Mouse (Mus musculus) neutrophil, adult 5-6 weeks (primary cell): Measurements from ENCODE around the gene 4930432M17Rik. TPM values are rescaled to one million over a fixed set of nuclear protein-coding genes. Genes with fewer than 3 reads are reported as not detected.

Source experiments
- ATAC-seq: fragments of 151-379, 151-347 bp; 2 replicates; pipeline ENCODE4 v1.8.0; 2017; ENCODE audit warnings: mild to moderate bottlenecking, moderate TSS enrichment; ENCODE audit not compliant: insufficient number of reproducible peaks, poor library complexity, low FRiP score, severe bottlenecking; ENCODE audit errors: extremely low read depth
- total RNA-seq: library from RNA; stranded (forward); fragments of 200-1000 nt; gene quantifications from 2 replicates; pipeline ENCODE4 v1.2.3, GENCODE M21; 2017

4930432M17Rik gene
- not detected in 2 replicates for total RNA-seq

DNA sequence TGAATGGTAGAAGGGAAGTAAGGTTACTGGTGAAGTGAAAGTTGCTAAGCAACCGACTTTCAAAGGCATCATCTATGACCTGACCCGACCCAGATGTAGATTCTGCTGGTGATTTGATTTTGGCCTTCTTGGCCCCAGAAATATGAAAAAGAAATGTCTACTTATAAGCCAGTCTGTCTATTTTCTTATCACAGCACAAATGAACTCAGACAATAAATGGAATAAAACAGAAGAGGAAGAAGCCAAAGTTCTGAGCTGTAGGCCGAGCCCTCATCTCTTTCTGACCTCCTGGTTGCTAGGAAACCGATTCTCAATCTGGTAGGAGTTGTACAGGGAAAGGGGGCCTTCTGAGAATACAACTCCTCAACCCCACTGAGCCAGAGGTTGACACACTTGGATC, at the start of gene 4930432M17Rik:
TSS of gene 4930432M17Rik (plus strand) at position 301 of the 400 bp plus-strand sequence.
- ATAC-seq = no peak

DNA sequence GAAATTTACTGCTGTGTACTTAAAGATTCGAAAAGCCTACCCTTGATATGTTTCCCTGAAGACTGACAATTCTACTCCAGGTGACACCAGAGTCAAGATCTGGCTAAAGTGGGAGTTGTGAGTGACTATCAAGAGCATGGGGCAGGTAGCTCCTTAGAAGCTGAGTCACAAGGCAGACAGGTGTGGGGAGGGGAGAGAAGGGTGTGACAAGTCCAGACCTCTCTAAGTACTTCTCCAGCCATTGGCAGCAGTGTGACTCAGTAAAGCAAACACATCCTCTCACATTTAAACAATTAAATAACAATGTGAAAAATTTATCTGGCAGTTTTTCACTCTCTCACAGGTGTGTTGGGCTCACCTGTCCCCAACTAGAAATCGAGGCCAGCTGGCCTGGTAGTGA, 44.9 kb upstream of the 4930432M17Rik start:
- no peak for ATAC-seq

DNA sequence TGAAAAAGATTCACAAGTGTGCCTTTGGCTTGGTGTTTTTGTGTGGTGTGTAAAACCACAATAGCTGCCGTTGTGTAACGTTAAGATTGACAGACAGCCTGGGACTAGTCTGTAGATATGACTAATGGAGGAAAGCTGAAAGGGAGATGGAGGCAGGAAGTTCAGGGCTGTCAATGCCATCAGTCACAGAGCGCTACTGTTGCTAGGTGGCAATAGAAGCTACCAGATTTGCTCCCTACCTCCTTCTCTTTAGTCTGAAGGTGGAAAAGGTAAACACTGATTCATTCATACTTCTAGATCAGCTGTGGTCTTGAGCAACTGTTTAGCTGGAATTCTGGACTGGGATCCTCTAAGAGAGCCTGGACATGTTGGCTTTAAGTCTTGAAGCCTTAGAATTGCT, 44.3 kb upstream of the 4930432M17Rik start:
- ATAC-seq = no peak

DNA sequence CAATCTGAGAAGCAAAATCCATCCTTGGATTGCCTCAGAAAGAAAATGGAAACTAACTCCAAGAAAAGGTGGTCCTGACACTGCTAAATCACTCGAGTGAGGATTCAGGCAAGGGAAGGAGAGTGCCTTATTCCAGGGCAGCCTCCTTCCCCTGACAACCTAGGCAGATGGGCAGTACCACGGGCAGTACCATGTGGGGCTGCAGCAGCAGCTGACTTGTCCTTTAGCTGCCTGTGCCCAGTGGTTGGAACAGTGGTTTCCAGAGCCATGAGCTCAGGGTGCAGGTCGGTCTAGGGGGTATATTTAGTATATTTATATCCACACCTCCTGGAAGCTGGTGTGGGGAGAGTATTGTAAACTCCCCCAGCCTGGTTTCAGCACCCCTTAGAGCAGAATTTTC, 42.3 kb upstream of the 4930432M17Rik start:
- ATAC-seq = no peak

DNA sequence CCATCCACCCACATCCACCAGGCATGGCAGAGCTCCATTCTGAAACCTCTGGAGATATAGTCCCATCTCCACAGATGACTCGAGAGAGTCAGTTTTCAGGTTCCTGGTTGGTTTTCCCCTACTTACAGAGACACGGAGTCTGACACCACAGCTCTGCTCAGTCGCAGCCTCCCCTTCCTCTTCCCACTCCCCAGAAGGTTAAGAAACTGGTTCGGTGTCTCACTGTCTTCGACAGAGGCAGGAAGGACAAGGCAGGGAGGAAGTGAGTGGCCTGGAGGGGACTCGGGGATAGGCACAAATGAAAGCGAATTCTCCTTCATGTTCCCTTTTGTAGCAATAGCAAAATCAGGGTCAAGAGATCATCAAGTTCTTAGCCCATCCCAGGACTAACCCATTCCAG, 39.9 kb upstream of the 4930432M17Rik start:
- ATAC-seq = peak; percentile 55; the same call in 1 of the 2 replicates

DNA sequence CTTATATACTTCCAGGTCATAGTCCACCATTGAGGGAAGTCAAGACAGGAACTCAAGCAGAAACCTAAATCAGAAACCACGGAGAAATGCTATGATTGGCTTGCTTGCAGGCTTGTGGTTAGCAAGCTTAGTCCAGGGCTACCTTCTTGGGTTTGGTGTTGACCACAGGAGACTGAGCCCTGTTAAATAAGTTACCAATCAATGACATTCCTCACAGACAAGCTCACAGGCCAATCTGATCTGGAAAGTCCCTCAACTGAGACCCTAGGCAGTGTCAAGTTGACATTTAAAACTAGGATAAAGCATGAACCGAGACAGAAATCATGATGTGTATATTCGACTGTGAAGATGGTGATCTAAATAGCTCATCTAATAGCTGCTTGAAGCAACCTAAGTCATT, 35.6 kb upstream of the 4930432M17Rik start:
- ATAC-seq = no peak

DNA sequence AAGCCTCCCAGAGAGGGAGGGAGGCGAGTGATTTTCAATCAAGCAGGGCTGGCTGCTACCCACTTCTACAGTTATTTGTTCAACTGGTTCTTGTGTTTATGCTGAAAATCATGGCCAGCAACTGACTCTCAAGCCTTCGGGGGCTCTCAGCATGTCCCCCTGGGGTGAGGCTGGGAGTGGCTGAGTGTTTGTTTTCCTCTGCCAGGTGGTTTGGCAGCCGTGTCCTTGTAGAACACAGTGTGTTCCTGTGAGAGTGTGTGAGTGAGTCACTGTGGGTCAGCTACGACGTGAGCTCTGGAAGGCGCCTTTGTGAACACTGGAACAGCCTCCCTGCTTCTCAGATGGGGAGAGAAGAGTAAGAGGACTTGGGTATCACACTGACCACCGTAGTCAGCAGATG, 35.1 kb upstream of the 4930432M17Rik start:
- ATAC-seq = no peak

DNA sequence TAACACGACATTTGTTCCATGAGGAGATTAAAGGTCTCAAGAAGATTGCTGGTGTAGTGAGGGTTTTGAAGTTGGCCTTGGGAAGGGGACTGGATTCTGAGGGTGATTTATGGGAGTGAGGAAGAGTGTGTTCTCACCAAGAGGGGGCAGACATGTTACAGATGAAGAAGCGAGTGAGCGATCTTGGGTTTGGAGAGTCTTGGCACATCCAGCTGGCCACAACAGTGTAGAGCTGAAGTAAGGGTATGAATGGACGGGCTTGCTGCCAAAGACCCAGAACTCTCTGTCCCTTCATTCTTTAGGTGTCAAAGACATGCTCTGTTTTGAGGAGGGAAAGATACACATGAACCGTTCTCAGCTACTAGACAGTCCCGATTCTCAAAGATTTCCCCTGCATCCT, 34.2 kb upstream of the 4930432M17Rik start:
- no peak for ATAC-seq

DNA sequence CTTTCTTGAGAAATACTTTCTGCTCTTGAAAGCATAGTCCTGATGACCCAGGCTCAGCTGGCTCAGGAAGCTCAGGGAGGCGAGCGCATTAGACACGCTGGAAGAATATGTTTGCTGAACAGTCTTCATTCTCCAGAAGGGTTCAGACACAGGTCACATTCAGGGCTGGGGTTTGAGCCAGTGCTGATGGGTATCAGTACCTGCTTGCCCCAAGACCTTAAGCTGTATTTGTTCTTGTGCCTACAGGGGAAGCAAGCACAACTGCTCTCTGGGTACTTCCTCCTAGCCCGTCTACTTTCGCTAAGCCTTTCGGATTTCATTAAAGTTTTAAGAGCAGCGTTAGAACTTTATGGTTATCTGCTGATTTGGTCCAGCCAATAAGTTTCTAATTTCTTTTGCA, 33.8 kb upstream of the 4930432M17Rik start:
- ATAC-seq = no peak

DNA sequence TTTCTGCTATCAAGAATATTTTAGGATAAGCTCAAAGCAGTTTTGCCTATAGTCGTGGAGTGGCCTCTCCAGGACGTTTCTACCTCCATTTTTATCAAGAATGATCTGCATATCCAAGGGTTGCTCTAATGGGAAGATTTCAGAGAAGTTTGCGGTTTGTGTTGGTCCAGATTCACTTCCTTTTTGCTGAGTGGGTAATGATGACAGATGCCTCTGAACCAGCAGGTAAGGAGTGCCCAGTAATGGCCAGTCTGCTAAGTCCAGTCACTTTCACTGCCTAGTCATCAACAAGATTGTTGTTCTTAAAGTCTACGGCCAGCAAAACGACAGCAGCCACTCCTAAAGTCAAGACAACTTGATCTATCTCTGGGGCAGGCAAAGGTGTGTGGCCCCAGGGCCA, 32.8 kb upstream of the 4930432M17Rik start:
- ATAC-seq = peak; percentile 58; the same call in 1 of the 2 replicates

DNA sequence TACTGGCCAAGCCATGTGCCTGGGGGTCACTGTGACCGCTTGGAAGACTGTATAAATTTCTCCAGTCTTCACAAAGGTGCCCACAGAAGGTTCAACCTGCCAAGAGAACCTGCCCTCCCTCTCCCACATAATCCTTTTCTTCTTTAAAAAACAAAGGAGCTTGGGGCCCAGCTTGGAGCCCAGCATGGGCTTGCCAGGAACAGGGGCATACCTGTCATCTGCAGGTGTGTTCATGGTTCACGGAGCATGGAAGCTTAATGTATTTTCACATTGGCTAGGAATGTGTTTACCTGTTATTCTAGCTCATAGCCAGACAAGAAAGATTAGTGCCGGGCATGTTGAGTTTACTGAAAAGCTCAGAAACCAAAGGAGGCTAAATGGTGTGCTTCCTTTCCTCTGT, 32.3 kb upstream of the 4930432M17Rik start:
- no peak for ATAC-seq

DNA sequence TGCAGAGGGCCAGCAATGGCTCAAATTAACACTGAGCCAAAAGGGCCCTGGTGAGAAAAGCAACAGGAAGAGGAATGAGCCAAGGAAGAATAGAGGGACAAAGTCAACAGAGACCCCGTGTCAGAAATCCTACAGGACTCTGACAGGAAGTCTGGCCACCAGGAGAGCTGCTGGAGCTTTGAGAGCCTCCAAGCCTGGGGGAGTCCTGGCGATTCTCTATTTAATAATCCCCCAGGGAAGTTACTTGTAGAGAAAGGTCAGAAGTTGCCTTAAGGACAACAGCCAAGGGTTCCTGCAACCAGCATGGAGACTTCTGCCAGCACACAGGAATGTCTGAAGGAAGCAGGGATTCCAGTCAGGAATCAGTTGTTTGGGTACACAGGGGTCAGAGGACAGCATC, 30.0 kb upstream of the 4930432M17Rik start:
- no peak for ATAC-seq

DNA sequence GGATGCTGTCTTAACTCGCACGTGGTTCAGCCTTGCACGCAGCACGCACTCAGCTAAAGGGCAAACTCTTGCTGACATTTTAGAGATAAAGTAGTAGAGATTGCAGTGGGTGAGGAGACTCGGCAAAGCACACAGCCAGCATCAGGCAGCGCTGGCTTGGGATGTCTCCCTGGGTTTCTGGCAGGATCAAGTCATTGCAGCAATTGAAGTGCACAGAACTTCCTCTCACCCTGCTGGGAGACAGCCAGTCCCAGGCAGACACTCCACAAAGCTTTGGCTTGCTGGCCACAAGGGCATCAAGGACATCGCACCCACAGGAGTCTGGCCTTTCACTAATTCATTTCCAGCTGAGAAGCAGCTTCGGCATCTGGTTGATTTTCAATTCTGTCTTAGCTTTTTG, 27.3 kb upstream of the 4930432M17Rik start:
- no peak for ATAC-seq

DNA sequence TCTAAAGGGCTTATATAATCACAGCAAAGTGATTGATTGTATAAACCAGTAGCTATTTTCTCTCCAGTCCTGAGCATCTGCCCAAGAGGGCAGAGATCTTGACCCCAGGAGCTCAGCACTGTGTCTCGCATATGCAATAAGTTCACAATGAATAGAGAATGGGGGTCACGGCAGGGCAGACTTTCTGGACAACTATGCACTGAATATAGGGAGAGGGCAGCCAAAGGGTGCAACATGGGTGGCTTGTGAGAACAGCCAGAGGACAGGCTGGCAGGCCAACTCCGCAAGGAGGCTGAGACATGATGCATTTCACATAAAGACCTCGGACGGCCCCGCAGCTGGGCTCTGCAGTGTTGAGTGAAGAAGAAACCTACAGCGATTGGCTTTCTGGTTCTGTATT, 25.1 kb upstream of the 4930432M17Rik start:
- no peak for ATAC-seq

DNA sequence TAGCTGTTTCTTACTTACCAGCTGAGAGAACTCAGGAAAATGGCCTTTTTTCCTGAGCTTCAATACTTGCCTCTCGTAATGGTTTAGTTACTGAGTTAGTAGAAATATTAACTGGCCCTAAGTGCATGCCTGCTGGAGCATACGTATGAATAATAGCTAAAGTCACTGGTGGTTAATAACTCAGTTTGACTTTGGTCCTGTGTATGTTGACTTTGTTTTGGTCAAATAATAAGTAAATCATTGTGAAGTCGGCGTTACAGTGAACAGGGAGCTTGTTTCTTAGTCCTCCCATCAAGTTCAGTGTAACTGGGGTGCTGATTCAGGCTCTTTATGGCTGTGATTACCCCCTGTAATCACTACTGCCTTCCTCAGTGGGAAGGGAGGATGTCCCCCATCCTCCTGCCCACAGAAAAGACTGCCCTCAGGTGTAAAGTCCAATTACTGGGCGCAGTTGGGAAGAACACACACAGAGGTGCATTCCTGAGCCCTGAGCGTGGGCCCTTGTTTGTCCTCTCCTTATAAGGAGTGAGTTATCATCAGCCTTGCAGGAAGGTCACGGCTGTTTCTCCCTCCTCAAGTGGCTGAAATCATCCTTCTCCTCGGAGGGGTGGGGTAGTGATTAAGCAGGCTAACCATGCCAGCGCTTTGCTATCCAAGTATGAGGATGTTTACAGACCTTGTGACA, 24.1 kb upstream of the 4930432M17Rik start:
- ATAC-seq = no peak

DNA sequence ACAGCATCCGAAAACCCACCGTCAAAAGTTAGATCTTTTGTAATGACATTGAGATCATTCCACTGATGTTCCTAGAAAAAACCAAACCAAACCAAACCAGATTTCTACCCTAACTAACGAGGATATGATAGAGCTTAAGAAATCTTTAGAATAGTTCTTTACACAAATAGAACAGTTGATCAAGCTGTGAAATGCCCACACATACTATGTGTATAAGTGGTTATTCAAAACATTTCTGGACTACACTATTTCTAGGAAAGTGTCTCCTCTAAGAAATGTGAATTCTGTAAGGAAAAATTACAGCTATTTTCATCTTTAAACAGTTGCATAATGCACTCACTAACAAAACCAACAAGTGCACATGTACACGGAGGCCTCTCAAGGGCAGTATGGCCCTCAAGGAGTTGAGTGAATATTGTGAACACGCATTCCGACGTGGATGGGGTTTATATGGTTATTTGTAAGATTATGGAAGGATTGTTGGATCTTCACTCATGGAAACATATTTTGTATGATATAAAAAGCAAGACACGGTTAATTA, 22.3 kb upstream of the 4930432M17Rik start:
- no peak for ATAC-seq

DNA sequence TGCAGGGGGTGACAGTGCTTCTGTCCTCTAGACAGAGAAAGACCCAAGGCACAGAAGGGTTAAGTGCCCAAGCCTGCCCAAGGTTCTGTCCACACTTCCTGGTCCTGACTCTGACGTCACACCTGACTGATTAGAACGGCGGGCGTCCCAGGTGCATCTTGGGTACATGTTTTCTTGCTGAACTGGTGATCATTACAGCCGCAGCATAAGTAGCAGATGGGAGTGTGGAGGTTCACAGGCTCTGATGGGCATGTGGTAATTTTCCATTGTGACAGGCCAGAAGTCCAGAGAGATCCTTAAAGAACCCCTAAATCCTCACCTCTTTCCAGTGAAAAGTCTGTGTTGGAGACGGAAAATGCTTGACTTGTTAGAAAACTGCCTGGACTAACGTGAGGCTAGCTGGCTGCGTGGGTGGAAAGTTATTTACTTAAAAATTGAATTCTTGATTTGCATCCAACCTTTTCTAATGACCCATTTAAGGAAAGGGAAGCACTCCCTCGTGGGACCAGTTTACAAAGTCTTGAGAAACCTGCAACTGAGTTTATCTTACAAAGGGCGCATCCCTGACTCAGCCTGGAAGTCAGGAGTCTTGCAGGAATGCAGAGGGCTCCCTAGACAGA, 20.4 kb upstream of the 4930432M17Rik start:
- no peak for ATAC-seq

DNA sequence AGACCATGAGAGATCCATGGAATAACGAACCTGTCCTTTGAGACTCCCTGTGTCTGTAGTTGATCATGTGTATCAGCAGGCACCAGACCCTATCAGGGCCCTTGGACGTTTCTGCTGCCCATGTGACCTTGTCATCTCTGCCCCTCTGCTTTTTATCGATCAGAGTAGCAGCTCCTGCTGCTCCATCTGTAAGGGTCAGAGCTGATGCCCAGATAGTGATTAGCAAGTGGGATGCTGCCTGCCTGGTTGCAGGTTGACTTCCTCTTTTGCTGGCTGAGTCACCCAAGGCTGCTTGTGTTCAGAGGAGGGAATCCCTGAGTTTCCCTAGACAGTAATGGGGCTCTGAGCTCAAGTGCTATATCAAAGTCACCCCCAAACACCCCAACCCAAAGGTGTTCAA, 18.9 kb upstream of the 4930432M17Rik start:
- peak; percentile 48 for ATAC-seq

DNA sequence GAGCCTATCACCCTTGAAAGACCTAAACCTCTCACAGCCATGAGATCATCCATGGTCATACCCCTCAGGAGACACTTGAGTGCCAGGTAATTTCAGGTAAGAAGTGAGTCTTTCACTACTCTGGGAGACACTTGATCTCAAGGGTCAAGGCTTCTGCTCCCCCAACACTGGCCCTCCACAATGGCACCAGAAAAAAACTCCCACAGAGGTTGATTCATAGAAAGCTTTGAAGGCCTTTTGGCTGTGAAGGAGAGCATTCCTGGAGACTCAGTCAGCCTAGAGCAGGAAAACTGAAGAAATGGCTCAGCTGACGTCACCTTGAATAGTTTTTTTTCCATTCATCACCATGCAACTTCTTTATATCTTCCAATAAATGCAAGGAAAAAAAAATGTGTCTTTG, 18.4 kb upstream of the 4930432M17Rik start:
- ATAC-seq = no peak

DNA sequence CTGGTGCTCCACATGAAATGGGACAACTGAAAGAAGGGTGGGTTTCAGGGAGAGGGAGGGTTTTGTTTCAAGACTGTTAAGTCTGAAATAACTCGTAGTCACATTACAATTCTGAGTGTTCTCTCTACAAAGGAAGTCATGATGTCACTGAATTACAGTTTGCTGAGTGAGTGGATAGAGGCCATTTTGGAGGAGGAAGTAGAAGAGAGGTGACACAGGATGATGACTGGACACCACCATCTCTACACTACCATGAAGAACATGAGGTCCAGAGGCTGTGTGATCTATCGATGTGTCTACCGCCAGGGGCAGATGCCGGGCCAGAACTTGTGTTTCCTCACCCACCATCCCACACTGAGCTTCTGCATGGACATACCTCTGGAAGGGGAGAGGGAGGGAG, 13.6 kb upstream of the 4930432M17Rik start:
- peak; percentile 15; the same call in 1 of the 2 replicates for ATAC-seq
